Mouse (Mus musculus): Measurements from ENCODE around the gene Bcl7a.

GRCm38 (mm10) chr5:123398856-123399498 is 55.3 kb downstream of the Bcl7a start:
- TF ChIP-seq CTCF (IDR thresholded peaks at IDR 0.05) (0 out of 2 replicates have a peak, but pooled peaks have one; percentile 2), EP300 (IDR thresholded peaks at IDR 0.05) (no peak)

Measured in lung, postnatal 0 days (tissue).